Mouse (Mus musculus): ENCODE data around the gene Traf3ip3.

- no peak for TF ChIP-seq CTCF (IDR thresholded peaks at IDR 0.05; ENCODE audit: low read depth)
- TF ChIP-seq EP300 (IDR thresholded peaks at IDR 0.05; ENCODE audit: low read depth) = no peak
Measured at GRCm38 (mm10) chr1:193130839-193131238, 70.7 kb downstream of the Traf3ip3 start.

All from liver, postnatal 0 days (tissue).